Mouse (Mus musculus): ENCODE results near the gene Sdhc.
A peak's percentile ranks its signal among the peaks of the same experiment; 100 is the strongest.
"Not testable (repeated sequence)": the region's sequence is repeated elsewhere in the genome, so short reads cannot be mapped to it uniquely, and the experiment has no call there.

Sdhc gene

DNA sequence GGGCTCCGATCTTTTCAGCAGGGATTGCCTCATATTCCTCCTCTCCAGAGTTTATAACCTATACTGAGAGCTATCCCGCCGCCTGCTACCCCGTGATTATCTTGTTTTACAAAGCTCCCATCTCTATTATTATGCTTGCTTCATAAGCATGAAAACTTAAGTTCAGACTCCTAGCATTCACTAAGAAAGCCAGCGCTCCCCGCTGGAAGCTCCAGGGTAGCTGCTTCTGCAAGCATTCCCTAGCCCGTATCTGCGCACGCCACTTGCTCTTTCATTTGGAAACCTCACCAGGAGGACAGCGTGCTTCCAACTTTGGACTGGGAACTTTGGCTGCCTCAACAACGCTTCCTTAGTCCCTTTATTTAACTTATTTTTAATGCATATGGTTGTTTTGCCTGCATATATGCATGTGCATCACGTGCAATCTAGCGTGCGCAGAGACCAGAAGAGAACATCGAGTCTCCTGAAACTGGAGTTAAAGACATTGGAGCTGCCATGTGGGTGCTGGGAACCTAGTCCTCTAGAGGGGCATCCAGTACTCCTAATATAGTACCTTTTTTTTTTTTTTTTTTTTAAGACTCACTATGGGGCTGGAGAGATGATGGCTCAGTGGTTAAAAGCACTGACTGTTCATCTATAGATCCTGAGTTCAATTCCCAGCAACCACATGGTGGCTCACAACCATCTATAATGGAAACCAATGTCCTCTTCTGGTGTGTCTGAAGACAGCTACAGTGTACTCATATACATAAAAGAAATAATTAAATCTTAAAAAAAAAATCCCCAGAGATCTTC is 38.4 kb downstream of the Sdhc start:
- no peak for DNase-seq (ENCODE audit: low spot score)

- peak; percentile 67 for DNase-seq (ENCODE audit: low spot score)
Measured at GRCm38 (mm10) chr1:171111020-171111780, 39.2 kb downstream of the Sdhc start.

GRCm38 (mm10) chr1:171110659-171111019 is 39.8 kb downstream of the Sdhc start:
- DNase-seq (ENCODE audit: low spot score), result no peak

DNA sequence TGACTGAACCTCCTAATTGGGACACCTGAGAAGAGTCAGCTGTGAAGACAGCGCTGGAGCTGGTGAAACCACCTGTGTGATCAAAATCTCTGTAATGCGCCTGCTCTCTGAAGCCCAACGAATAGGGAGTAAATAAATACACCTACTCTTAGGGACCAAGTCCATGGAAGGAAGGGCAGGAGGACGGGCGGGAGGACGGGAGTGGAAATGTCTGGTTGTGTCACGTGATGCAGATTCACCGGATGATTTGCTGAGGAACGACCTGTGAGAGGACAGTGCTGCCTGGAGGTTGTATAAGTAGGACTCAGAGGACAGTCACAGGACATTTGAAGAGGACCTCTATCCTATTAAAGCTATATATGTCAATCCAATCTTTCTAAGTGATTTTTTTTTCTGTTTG is 40.8 kb downstream of the Sdhc start:
- no peak for DNase-seq (ENCODE audit: low spot score)

DNA sequence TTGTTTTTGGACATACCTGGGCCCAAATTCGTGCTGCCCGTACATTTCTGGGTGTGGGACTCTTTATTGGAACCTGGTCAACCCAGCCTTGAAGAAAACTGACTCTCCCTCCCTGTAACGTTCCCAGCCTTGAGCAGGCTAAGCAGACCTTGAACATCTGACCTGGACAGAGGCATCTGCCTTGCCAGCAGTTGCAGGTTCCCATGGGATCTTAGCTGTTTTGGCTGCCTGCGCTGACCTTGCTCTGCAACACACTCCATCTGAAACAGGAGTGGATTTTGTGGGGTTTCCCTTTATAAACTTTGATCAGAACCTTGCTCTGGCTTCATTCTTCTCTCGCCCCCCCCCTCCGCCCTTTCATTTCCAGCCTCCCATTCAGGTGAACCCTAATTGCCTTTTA is 45.2 kb downstream of the Sdhc start:
- DNase-seq (ENCODE audit: low spot score), result no peak

DNA sequence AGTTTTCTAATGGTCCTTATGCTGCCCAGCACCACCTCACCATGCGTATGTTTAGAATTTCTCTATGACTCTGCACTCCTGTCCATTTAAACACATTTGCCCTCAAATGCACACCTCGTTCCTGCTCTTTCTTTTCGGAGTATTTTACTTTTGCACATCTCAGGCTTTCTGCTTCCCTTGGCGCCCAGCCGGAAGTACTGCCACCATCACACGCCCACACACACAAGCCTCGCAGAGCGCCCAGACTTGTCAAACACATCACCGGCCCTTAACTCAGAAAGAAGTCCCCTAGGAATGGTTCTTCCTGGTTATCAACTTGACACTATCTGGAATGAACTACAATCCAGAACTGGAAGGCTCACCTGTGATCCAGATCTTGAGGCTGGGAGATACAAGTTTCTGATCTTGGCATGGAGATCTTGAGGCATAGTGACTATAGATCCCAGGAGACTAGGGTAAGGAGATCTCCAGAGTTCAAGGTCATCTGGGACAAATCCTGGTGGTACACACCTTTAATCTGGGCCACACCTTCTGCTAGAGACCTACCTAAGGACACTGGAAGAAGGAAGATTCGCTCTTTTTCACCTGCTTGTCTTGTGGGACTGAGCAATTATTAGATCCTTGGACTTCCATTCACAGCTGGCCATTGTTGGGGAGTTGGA is 47.1 kb downstream of the Sdhc start:
- DNase-seq (ENCODE audit: low spot score), result no peak

DNA sequence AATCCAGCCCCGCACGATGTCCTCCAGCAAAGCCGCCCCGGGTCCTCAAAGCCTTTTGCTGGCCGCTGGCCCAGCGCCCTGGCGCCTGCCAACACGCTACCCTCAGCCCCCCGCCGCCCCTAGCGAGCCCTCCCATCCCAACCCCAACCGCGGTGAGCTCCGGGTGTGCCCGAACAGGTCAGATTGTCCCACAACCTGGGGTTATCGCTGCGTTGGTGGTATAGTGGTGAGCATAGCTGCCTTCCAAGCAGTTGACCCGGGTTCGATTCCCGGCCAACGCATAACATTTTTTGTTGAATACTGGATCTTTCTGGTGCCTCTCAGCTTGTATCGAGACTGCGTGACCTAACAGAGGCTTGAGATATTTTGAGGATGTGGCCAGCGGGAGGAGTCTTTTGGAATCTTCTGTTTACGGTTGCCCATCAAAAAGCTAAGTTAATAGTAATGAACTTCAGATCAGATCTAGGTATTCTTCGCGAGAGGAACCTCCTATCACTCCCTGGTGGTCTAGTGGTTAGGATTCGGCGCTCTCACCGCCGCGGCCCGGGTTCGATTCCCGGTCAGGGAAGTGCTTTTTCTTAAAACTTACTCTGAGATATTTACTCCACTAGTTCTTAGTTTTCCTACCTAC is 47.7 kb downstream of the Sdhc start:
- peak; percentile 47 for DNase-seq (ENCODE audit: low spot score)

- DNase-seq (ENCODE audit: low spot score), result peak; percentile 67
Measured at GRCm38 (mm10) chr1:171101733-171102546, 48.5 kb downstream of the Sdhc start.

DNA sequence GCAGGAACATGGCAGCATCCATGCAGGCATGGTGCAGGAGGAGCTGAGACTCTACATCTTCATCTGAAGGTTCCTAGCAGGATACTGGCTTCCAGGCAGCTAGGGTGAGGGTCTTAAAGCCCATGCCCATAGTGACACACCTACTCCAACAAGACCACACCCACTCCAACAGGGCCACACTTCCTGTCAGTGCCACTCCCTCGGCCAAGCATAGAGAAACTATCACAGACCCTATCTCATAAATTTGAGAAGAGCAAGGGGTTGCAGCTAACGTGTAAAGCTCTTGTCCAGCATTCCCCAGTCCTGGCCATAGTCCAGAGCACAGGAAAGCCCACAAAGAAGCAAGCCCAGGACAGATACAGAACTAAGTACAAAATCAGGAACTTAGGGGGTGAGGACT is 49.4 kb downstream of the Sdhc start:
- no peak for DNase-seq (ENCODE audit: low spot score)

DNA sequence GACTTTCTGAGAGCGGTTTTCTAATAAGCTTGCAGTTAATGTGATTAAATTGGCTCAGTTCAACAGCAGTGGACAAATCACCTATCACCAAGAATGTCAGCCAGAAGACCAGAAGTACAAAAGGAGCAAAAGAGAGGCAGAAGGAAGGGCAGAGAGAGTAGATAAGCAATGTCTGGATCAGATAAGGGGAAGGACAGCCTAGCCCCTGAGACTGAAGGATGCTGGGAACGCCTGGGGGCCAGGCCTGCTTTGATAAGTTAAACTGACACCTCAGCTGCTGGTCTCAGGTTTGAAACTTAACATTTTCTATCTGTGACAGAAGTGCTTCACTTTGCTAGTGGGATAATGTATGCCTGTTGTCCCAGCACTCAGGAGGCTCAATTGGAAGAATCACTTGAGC is 52.8 kb downstream of the Sdhc start:
- no peak for DNase-seq (ENCODE audit: low spot score)

- no peak for DNase-seq (ENCODE audit: low spot score)
Measured at GRCm38 (mm10) chr1:171097136-171097535, 53.3 kb downstream of the Sdhc start.

- DNase-seq (ENCODE audit: low spot score), result no peak
Measured at GRCm38 (mm10) chr1:171096110-171096964, 54.1 kb downstream of the Sdhc start.

DNA sequence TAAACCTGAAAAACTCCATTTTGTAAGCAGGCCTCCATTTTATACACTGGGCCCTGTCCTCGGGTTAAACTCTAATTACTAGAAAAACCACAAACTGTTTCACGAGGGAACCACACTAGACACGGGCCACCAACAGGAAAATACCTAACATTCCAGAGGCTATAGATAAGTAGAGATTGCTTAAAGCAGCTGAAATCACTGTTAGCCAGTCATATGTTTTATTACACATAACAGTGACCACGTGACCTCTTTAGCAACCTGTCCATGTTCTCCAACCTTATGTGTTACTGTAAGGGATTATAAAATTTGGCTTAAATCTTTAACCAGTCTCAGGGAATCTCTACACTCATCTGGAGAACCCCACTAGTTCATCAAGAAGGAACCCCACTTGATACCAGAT is 56.0 kb downstream of the Sdhc start:
- no peak for DNase-seq (ENCODE audit: low spot score)

GRCm38 (mm10) chr1:171090761-171091160 is 59.6 kb downstream of the Sdhc start:
- DNase-seq (ENCODE audit: low spot score), result no peak

- DNase-seq (ENCODE audit: low spot score), result no peak
Measured at GRCm38 (mm10) chr1:171089891-171090290, 60.5 kb downstream of the Sdhc start.

DNA sequence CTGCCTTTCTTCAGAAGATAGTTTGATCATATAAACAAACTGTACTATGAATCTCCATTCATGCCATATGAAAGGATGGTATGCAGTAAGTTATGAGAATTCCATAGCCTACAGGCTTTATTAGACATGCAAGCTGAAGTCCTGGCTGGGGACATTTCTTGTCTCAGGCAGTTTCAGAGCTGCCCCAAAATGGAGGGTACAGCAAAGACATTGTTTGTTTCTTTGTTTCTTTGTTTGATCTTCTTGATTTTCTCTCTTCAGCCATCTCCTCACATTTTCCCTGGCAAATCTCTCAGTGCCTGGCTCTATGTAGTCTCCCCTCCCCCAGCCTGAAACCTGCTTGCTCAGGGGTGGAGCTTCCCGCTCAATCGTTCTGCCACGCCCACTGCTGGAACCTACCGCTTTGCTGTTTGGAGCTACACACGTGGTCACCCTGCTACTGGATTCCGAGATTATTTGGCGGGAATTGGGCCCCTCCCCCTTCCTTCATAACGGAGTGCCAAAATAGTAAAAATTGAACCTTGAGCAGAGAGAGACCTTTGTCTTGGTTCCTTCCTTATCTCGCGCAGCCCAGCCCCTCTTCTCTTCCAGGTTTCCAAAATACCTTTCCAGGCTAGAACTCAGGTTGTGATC is 62.0 kb downstream of the Sdhc start:
- DNase-seq (ENCODE audit: low spot score), result not testable (repeated sequence)

GRCm38 (mm10) chr1:171085718-171086117 is 64.7 kb downstream of the Sdhc start:
- DNase-seq (ENCODE audit: low spot score), result no peak

GRCm38 (mm10) chr1:171081512-171082231 is 68.7 kb downstream of the Sdhc start:
- not testable (repeated sequence) for DNase-seq (ENCODE audit: low spot score)

DNA sequence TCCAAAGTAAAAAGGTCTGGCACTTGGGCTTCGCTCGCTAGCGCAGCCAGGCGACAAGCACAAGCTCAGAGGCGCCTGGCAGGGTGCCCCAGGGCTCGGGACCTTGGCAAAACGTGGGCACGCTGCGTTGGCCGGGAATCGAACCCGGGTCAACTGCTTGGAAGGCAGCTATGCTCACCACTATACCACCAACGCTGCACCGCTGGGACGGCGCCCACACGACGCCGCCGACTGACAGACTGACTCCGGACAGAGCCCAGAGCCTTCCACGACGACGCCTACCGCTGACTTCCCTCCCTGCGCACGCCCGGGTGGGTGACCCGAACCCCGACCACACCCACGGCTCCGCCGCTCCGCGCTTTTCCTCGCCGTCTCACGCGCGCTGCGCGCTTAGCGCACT is 70.6 kb downstream of the Sdhc start:
- not testable (repeated sequence) for DNase-seq (ENCODE audit: low spot score)

Data from urinary bladder, postnatal 10 days (tissue).